Mouse (Mus musculus) bone marrow macrophage, adult 2 months (primary cell): ENCODE results near the gene Arhgef3. TPM values are rescaled to one million over a fixed set of nuclear protein-coding genes. Genes with fewer than 3 reads are reported as not detected.

Experiments
- H3K27ac ChIP-seq: 2 replicates; pipeline ENCODE4 v1.5.1; 2012; ENCODE audit warnings: low read depth, low read length; ENCODE audit not compliant: insufficient read depth
- H3K4me1 ChIP-seq: 2 replicates; pipeline ENCODE4 v1.6.1; 2012; ENCODE audit warnings: low read length; ENCODE audit not compliant: control insufficient read depth, insufficient read depth
- H3K4me3 ChIP-seq: 2 replicates; pipeline ENCODE4 v1.5.1; 2012; ENCODE audit warnings: mild to moderate bottlenecking, low read length, moderate library complexity; ENCODE audit not compliant: insufficient read depth
- CTCF ChIP-seq: IDR thresholded peaks from 2 replicates; pipeline ENCODE4 v1.5.1; 2012; ENCODE audit warnings: low read depth, mild to moderate bottlenecking, low read length, moderate library complexity
- POLR2A ChIP-seq: IDR thresholded peaks from 2 replicates; pipeline ENCODE4 v1.6.1; 2012; ENCODE audit warnings: mild to moderate bottlenecking, low read depth, low read length, borderline replicate concordance
- polyA plus RNA-seq: library from polyadenylated mRNA; stranded (reverse); fragments of >200 nt; gene quantifications from 2 replicates; pipeline ENCODE4 v1.2.4, GENCODE M21; 2012; ENCODE audit not compliant: missing spikeins, insufficient read depth, insufficient read length

Arhgef3 gene
- polyA plus RNA-seq, 1 experiment, result 10.2 TPM

- no peak overlapping the region for H3K4me3 ChIP-seq
Measured at GRCm38 (mm10) chr14:27158782-27159181, 44.1 kb downstream of the Arhgef3 start.

GRCm38 (mm10) chr14:27160762-27161161, 46.1 kb downstream of the Arhgef3 start:
- no peak overlapping the region for H3K27ac ChIP-seq
- H3K4me1 ChIP-seq, result no peaks in the 10 kb centered on the region
- TF ChIP-seq CTCF, result no peak
- no peak for TF ChIP-seq POLR2A
- no peak overlapping the region for H3K4me3 ChIP-seq

More at GRCm38 (mm10) chr14:27158782-27159181, 44.1 kb downstream of the Arhgef3 start:
- no peaks in the 10 kb centered on the region for H3K4me1 ChIP-seq
- H3K27ac ChIP-seq, result no peak overlapping the region
- TF ChIP-seq POLR2A (no peak), CTCF (no peak)

GRCm38 (mm10) chr14:27164639-27165038, 49.9 kb downstream of the Arhgef3 start:
- Histone ChIP-seq H3K27ac (no peak overlapping the region), H3K4me3 (no peak overlapping the region), H3K4me1 (no peaks in the 10 kb centered on the region)
- TF ChIP-seq POLR2A (no peak), CTCF (no peak)

- no peak for TF ChIP-seq CTCF
- no peak for TF ChIP-seq POLR2A
Measured at GRCm38 (mm10) chr14:27166751-27167150, 52.1 kb downstream of the Arhgef3 start.

GRCm38 (mm10) chr14:27167177-27167576, 52.5 kb downstream of the Arhgef3 start:
- Histone ChIP-seq H3K4me3 (no peak overlapping the region), H3K4me1 (no peaks in the 10 kb centered on the region), H3K27ac (no peak overlapping the region)
- TF ChIP-seq CTCF, result no peak

More at GRCm38 (mm10) chr14:27166751-27167150, 52.1 kb downstream of the Arhgef3 start:
- Histone ChIP-seq H3K4me3 (no peak overlapping the region), H3K4me1 (no peaks in the 10 kb centered on the region), H3K27ac (no peak overlapping the region)

- TF ChIP-seq CTCF, result no peak
- no peak for TF ChIP-seq POLR2A
- H3K4me3 ChIP-seq, result no peak overlapping the region
- no peak overlapping the region for H3K27ac ChIP-seq
- H3K4me1 ChIP-seq, result no peaks in the 10 kb centered on the region
Measured at GRCm38 (mm10) chr14:27168387-27168786, 53.7 kb downstream of the Arhgef3 start.

- TF ChIP-seq CTCF, result no peak
- no peak for TF ChIP-seq POLR2A
- Histone ChIP-seq H3K27ac (no peak overlapping the region), H3K4me1 (no peaks in the 10 kb centered on the region), H3K4me3 (no peak overlapping the region)
Measured at GRCm38 (mm10) chr14:27169287-27169686, 54.6 kb downstream of the Arhgef3 start.

- Histone ChIP-seq H3K4me1 (no peaks in the 10 kb centered on the region), H3K27ac (no peak overlapping the region), H3K4me3 (no peak overlapping the region)
- no peak for TF ChIP-seq POLR2A
- no peak for TF ChIP-seq CTCF
Measured at GRCm38 (mm10) chr14:27170421-27170820, 55.7 kb downstream of the Arhgef3 start.

GRCm38 (mm10) chr14:27171175-27171830, 56.6 kb downstream of the Arhgef3 start:
- TF ChIP-seq POLR2A (no peak), CTCF (no peak)
- no peak overlapping the region for H3K27ac ChIP-seq
- H3K4me1 ChIP-seq, result no peaks in the 10 kb centered on the region
- H3K4me3 ChIP-seq, result no peak overlapping the region

GRCm38 (mm10) chr14:27173178-27173803, 58.6 kb downstream of the Arhgef3 start:
- no peak overlapping the region for H3K4me3 ChIP-seq
- no peak overlapping the region for H3K27ac ChIP-seq
- H3K4me1 ChIP-seq, result no peaks in the 10 kb centered on the region
- TF ChIP-seq POLR2A (no peak), CTCF (no peak)

- Histone ChIP-seq H3K27ac (no peak overlapping the region), H3K4me3 (no peak overlapping the region), H3K4me1 (no peaks in the 10 kb centered on the region)
- TF ChIP-seq POLR2A (no peak), CTCF (no peak)
Measured at GRCm38 (mm10) chr14:27174188-27174786, 59.6 kb downstream of the Arhgef3 start.
